Mouse (Mus musculus) C3H10T1/2 (cell line): ENCODE results near the gene Raet1d. TPM values are rescaled to one million over a fixed set of nuclear protein-coding genes. Genes with fewer than 3 reads are reported as not detected.

Source experiments
- polyA plus RNA-seq, 2 experiments: library from polyadenylated mRNA; unstranded; fragments of >200 nt; fragmentation: generic; extraction: Trizol; gene quantifications; one replicate each; pipeline ENCODE4 v1.2.1; 2012; ENCODE audit warnings: missing spikeins in 2 of 2

Raet1d gene
- under 1 TPM; 0.05 to 0.58 TPM for polyA plus RNA-seq

DNA sequence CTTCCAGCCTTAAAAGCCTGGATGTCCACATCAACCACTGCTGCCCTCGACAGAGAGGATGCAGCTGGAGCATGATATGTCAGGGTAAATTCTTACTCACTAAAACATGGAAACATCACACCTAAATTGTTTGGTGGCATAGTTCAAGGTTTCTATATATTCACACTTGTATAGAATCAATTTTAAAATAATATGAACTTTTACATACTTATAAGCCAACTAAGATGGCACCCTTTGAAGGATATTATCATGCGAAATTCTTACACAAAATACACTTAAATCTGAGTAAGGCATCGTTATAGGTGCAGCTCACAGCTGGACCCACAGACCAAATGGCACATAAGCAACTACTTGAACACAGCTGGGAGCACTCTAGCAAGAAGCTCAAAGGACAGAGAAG is at the start of gene Raet1d:
Raet1d (plus strand) TSS at position 301 of the 400 bp plus-strand sequence.

Other genes with a start within 250 kb of the Raet1d start
- 1 to 10 TPM; 4.9 to 8.0 TPM for gene E030030I06Rik, start 211.3 kb upstream of the Raet1d start, polyA plus RNA-seq
- 1 to 10 TPM; 1.4 to 7.1 TPM for gene Raet1e, start 202.0 kb upstream of the Raet1d start, polyA plus RNA-seq
- gene H60b, start 202.0 kb upstream of the Raet1d start, polyA plus RNA-seq = not detected